Mouse (Mus musculus): ENCODE results near the gene Mrm3.

DNA sequence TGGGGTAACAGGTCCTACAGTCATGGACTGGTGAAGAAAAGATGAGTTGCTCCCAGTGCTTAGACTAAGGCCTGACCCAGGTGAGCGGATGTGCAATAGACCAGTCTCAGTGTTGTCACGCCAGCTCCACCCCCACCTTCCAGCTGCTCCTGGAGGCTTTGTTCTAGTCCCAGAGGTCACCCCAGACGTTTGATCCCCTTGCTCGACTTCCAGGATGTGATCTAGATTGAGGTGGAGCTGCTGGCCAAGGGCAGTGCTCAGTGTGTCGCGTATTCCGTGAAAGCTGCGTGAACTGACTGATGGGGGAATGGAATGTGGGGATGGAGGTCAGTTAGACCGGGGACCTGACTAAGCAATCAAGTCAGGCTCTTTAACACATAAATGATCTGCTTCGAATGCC is 43.8 kb downstream of the Mrm3 start:
- TF ChIP-seq CTCF (IDR thresholded peaks at IDR 0.05; ENCODE audit: extremely low read depth, insufficient read length, insufficient replicate concordance, low read depth, low read length): no peak
- no peak for TF ChIP-seq POLR2A (IDR thresholded peaks at IDR 0.05; ENCODE audit: low read depth, low read length)

Measured in small intestine, adult 2 months (tissue).